Mouse (Mus musculus): ENCODE data around the gene Tmem259.

DNA sequence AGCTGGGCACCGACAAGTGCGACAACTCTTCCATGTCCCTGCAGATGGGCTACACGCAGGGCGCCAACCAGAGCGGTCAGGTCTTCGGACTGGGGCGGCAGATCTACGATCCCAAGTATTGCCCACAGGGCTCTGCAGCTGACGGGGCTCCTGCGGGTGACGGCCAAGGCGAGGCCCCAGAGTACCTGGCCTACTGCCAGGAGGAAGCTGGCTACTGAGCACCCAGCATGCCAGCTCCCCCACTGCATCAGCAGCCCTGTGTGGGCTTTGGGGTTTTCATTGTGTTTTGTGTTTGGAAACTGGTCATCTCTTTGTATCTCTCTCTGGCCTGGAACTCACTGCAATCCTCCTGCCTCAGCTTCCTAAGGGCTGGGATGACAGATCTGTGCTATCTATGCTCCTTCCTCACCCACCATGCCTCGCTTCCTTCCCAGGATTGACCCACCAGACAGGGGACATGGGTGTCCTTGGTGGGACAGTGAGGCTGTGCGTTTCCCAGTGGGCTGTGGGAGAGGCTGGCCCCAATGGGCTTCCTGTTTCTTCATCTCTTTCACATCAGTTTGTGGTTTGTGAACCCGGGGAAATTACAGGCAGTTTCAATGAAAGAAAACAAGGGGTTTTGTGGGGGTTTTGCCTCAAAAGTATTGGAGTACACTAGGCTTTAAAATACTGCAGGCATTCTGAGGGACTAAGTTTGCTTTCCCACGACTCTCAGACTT is 10.4 kb upstream of the Tmem259 start:
- TF ChIP-seq CTCF (IDR thresholded peaks at IDR 0.05; ENCODE audit: control insufficient read depth, insufficient read depth, insufficient read length) = no peak
- TF ChIP-seq USF1 (IDR thresholded peaks at IDR 0.05; ENCODE audit: low read depth) = no peak
- no peak for TF ChIP-seq MAX (IDR thresholded peaks at IDR 0.05)
- no peak for TF ChIP-seq CEBPB (IDR thresholded peaks at IDR 0.05; ENCODE audit: low read depth)

All from C2C12 (cell line).